Mouse (Mus musculus): ENCODE results near the gene Zfp950. TPM values are rescaled to one million over a fixed set of nuclear protein-coding genes. Genes with fewer than 3 reads are reported as not detected.

Zfp950 gene
- polyA plus RNA-seq, 1 experiment from 2014 or later = 43.5 TPM

DNA sequence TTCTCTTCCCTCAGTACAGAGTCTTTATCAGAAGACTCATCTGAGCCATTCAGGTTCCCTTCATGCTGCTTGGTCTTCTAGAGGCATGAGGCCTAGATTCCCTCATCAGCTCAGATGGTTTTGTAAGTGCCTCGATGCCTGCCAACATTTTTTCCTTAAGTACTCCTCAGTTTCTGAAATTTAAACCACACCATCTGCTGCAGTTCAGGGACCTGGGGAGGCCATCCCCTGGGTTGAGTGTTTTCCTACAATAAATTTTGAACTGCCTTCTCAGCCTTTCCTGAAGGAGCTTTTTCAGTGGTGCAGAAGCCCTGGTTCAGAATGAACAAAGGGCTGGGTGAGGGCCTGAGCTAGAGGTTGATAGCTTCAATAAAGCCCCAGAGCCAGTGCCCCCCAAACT lies 91.2 kb downstream of the Zfp950 start:
- H3K27ac ChIP-seq (ENCODE audit: low read depth) = no peak overlapping the region
- no peak overlapping the region for H3K4me3 ChIP-seq (ENCODE audit: low read depth, low read length)
- H3K36me3 ChIP-seq (ENCODE audit: control insufficient read depth, insufficient read depth, low read length) = no peaks in the 10 kb centered on the region
- no peak overlapping the region for H3K4me2 ChIP-seq (ENCODE audit: low read length)
- 0 out of 2 replicates have a peak, but pooled peaks cover 4% of the 10 kb centered on the region for H3K4me1 ChIP-seq (replicated peaks; ENCODE audit: control insufficient read depth, insufficient read depth, low read length)
- ATAC-seq (replicated peaks; ENCODE audit: low FRiP score, low TSS enrichment, low read depth) = no peak
- DNase-seq (ENCODE audit: low spot score) = no peak
- 68% methylated on average over 1 of the region's 1 CpGs for WGBS
- H3K27me3 ChIP-seq (replicated peaks; ENCODE audit: control insufficient read depth, insufficient read depth, low read length) = no peaks in the 10 kb centered on the region
- H3K9ac ChIP-seq (ENCODE audit: low read length) = no peak overlapping the region
- H3K9me3 ChIP-seq (ENCODE audit: control insufficient read depth, low read length) = no peaks in the 10 kb centered on the region

DNA sequence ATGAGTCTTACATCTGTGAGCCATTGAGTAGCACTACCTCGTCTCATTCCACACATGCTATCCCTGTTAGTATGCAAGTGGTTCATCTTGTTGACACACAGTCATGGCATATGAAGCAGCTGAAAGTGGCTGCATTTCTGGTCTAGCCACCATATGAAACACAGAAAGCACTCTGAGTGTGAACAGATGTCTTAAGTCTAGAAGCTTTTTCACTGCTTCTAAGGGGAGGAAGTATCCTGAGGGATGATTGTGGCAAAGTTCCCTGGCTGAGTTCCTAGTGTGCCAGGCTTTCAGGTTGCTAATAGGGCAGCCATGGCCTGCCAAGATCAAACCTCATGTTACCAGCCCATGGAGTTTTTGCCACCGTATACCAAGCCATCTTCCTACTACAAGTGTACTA lies 92.0 kb downstream of the Zfp950 start:
- DNase-seq (ENCODE audit: low spot score) = no peak

DNA sequence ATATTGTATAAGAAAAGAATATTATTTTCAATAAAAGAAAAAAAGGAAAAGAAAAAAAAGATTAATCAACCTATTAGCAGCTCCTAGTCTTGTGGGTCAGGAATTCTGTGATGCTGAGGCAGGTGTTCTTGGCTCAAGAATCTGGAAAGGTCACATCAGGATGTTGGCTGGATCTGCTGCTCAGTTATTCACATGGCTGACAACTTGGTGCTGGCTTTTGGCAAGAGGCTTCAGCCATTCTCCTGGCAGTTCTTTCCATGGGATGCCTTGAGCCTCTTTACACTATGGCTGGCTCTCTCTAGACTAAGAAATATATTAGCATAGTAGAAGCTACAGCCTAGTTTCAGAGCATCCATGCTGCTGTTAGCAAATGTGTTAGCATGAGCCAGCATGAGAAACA lies 101.5 kb downstream of the Zfp950 start:
- DNase-seq (ENCODE audit: low spot score) = no peak
- Histone ChIP-seq H3K36me3 (ENCODE audit: control insufficient read depth, insufficient read depth, low read length) (no peaks in the 10 kb centered on the region), H3K9me3 (ENCODE audit: control insufficient read depth, low read length) (no peaks in the 10 kb centered on the region), H3K4me3 (ENCODE audit: low read depth, low read length) (no peak overlapping the region), H3K27me3 (replicated peaks; ENCODE audit: control insufficient read depth, insufficient read depth, low read length) (no peaks in the 10 kb centered on the region), H3K4me1 (replicated peaks; ENCODE audit: control insufficient read depth, insufficient read depth, low read length) (no peaks in the 10 kb centered on the region), H3K9ac (ENCODE audit: low read length) (no peak overlapping the region), H3K27ac (ENCODE audit: low read depth) (no peak overlapping the region), H3K4me2 (ENCODE audit: low read length) (no peak overlapping the region)
- no peak for ATAC-seq (replicated peaks; ENCODE audit: low FRiP score, low TSS enrichment, low read depth)

More for the DNA sequence above, 92.0 kb downstream of the Zfp950 start:
- no peak overlapping the region for H3K4me2 ChIP-seq (ENCODE audit: low read length)
- H3K9me3 ChIP-seq (ENCODE audit: control insufficient read depth, low read length) = no peaks in the 10 kb centered on the region
- 0 out of 2 replicates have a peak, but pooled peaks cover 4% of the 10 kb centered on the region for H3K4me1 ChIP-seq (replicated peaks; ENCODE audit: control insufficient read depth, insufficient read depth, low read length)
- no peak overlapping the region for H3K27ac ChIP-seq (ENCODE audit: low read depth)
- no peak for ATAC-seq (replicated peaks; ENCODE audit: low FRiP score, low TSS enrichment, low read depth)
- no peaks in the 10 kb centered on the region for H3K27me3 ChIP-seq (replicated peaks; ENCODE audit: control insufficient read depth, insufficient read depth, low read length)
- H3K36me3 ChIP-seq (ENCODE audit: control insufficient read depth, insufficient read depth, low read length) = no peaks in the 10 kb centered on the region
- H3K4me3 ChIP-seq (ENCODE audit: low read depth, low read length) = no peak overlapping the region
- 78% methylated on average over 2 of the region's 2 CpGs for WGBS
- H3K9ac ChIP-seq (ENCODE audit: low read length) = no peak overlapping the region

DNA sequence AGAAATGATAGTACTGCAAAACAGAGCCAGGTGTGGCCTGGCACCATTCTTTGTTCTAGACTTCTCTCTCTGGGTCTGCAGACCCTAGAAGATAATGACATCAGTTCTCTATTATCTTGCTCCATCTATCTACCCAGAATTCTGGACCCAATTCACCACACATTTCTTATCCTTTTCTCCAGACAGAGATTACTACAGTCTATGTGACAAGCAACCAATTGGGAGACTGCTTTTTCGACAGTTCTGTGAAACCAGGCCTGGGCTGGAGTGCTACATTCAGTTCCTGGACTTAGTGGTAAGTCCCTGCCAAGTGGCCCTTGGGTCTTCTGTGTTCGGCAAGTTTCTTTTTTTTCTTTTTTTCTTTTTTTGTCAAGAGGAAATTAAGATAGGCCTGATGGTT lies 109.1 kb downstream of the Zfp950 start:
- Histone ChIP-seq H3K27ac (ENCODE audit: low read depth) (no peak overlapping the region), H3K9me3 (ENCODE audit: control insufficient read depth, low read length) (no peaks in the 10 kb centered on the region), H3K4me3 (ENCODE audit: low read depth, low read length) (no peak overlapping the region), H3K27me3 (replicated peaks; ENCODE audit: control insufficient read depth, insufficient read depth, low read length) (no peaks in the 10 kb centered on the region), H3K4me2 (ENCODE audit: low read length) (no peak overlapping the region), H3K4me1 (replicated peaks; ENCODE audit: control insufficient read depth, insufficient read depth, low read length) (no peaks in the 10 kb centered on the region), H3K36me3 (ENCODE audit: control insufficient read depth, insufficient read depth, low read length) (no peaks in the 10 kb centered on the region), H3K9ac (ENCODE audit: low read length) (no peak overlapping the region)
- no peak for ATAC-seq (replicated peaks; ENCODE audit: low FRiP score, low TSS enrichment, low read depth)
- DNase-seq (ENCODE audit: low spot score) = no peak
- 81% methylated on average over 2 of the region's 2 CpGs for WGBS

DNA sequence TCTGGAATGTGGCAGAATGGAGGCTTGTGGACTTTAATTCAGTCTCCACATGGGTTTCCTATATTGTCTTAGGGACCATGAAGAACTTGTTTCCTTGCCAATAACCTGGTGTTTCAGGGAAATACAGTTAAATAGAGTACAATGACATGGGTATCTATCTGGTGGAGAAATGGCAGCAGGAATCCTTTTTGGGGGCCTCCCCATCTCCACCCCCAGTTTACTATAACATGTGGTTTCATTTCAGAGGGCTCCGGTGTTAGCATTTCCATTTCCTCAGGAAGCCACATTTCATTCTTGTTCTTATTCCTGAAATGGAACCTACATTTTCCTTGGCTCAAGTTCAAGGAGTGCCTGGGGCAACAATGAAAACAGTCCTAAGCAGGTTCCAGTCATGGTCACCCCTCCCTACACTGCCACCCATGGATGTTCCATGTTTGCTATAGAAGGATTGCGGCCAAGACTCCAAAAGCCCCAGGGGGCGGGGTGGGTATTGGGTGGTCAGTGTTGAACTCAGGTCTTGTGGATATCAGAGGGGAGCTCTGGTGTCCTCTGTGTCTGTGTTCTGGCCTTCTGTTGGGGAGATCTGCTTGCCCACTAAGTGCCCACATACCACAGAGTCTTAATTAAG lies 118.6 kb downstream of the Zfp950 start:
- no peaks in the 10 kb centered on the region for H3K36me3 ChIP-seq (ENCODE audit: control insufficient read depth, insufficient read depth, low read length)
- no peaks in the 10 kb centered on the region for H3K9me3 ChIP-seq (ENCODE audit: control insufficient read depth, low read length)
- H3K27ac ChIP-seq (ENCODE audit: low read depth) = no peak overlapping the region
- 0 out of 2 replicates have a peak, but pooled peaks cover 7% of the 10 kb centered on the region for H3K4me1 ChIP-seq (replicated peaks; ENCODE audit: control insufficient read depth, insufficient read depth, low read length)
- WGBS = 79% methylated on average over 3 of the region's 3 CpGs
- H3K27me3 ChIP-seq (replicated peaks; ENCODE audit: control insufficient read depth, insufficient read depth, low read length) = no peaks in the 10 kb centered on the region
- ATAC-seq (replicated peaks; ENCODE audit: low FRiP score, low TSS enrichment, low read depth) (no peak), DNase-seq (ENCODE audit: low spot score) (no peak)
- H3K4me2 ChIP-seq (ENCODE audit: low read length) = no peak overlapping the region
- no peak overlapping the region for H3K9ac ChIP-seq (ENCODE audit: low read length)
- no peak overlapping the region for H3K4me3 ChIP-seq (ENCODE audit: low read depth, low read length)

DNA sequence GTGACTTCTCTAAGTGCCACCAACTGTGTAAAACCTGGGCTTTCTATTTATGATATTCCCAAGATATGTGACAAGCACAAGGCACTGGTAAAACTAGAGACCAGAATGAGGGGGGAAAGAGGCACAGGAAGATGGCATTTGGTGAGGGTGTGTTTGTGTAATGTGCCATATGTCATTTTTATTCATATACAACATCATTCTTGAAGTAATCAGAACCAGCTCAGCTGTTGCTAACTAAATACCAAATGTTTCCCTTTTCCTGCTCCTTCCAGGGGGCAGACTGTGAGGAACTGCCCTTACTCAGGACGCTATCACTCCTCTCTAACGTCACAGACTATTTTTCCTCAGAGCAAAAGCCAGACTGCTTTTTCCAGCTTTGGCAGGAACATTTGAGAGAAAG lies 119.1 kb downstream of the Zfp950 start:
- Histone ChIP-seq H3K27ac (ENCODE audit: low read depth) (no peak overlapping the region), H3K4me3 (ENCODE audit: low read depth, low read length) (no peak overlapping the region), H3K9me3 (ENCODE audit: control insufficient read depth, low read length) (no peaks in the 10 kb centered on the region), H3K9ac (ENCODE audit: low read length) (no peak overlapping the region), H3K36me3 (ENCODE audit: control insufficient read depth, insufficient read depth, low read length) (no peaks in the 10 kb centered on the region), H3K4me2 (ENCODE audit: low read length) (no peak overlapping the region), H3K27me3 (replicated peaks; ENCODE audit: control insufficient read depth, insufficient read depth, low read length) (no peaks in the 10 kb centered on the region), H3K4me1 (replicated peaks; ENCODE audit: control insufficient read depth, insufficient read depth, low read length) (0 out of 2 replicates have a peak, but pooled peaks cover 7% of the 10 kb centered on the region)
- DNase-seq (ENCODE audit: low spot score) (no peak), ATAC-seq (replicated peaks; ENCODE audit: low FRiP score, low TSS enrichment, low read depth) (no peak)
- 46% methylated on average over 2 of the region's 2 CpGs for WGBS

DNA sequence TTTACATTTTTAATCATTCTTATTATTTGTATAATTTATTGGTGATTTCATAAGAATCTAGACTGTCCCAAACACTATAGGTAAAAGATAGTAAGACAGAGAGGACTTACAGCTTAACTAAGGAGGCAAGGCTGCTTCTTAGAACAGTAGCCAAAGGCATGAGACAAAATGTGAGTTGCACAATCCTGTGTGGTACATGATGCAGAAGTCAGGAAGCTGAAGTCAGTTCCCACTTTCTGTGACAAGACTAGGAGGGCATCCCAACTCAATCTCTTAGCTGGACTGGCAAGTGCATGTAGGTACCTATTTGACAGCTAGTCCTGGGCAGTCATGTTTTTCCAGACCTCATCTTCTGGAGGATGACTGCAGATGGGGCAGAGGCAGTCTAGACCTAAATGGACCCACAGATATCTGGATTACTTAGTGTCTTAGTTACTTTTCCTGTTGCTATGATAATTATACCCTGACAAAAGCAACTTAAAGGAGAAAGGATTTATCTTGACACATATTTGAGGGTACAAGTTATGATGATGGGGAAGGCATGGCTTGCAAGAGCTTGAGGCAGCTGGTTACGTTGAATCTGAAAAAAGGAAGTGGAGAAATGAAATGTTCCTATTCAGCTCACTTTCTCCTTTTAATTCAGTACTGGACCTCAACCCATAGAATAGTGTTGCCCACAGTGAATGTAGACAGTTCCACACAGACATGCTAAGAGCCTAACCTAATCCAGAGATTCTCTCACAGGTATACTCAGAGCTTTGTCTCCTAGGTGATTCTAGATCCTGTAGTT lies 123.0 kb downstream of the Zfp950 start:
- DNase-seq (ENCODE audit: low spot score) = no peak
- no peaks in the 10 kb centered on the region for H3K9me3 ChIP-seq (ENCODE audit: control insufficient read depth, low read length)
- H3K27me3 ChIP-seq (replicated peaks; ENCODE audit: control insufficient read depth, insufficient read depth, low read length) = no peaks in the 10 kb centered on the region
- H3K4me3 ChIP-seq (ENCODE audit: low read depth, low read length) = no peak overlapping the region
- no peaks in the 10 kb centered on the region for H3K36me3 ChIP-seq (ENCODE audit: control insufficient read depth, insufficient read depth, low read length)
- no peak overlapping the region for H3K4me2 ChIP-seq (ENCODE audit: low read length)
- H3K4me1 ChIP-seq (replicated peaks; ENCODE audit: control insufficient read depth, insufficient read depth, low read length) = 0 out of 2 replicates have a peak, but pooled peaks cover 7% of the 10 kb centered on the region
- H3K27ac ChIP-seq (ENCODE audit: low read depth) = no peak overlapping the region
- ATAC-seq (replicated peaks; ENCODE audit: low FRiP score, low TSS enrichment, low read depth) = no peak
- 96% methylated on average over 1 of the region's 1 CpGs for WGBS
- no peak overlapping the region for H3K9ac ChIP-seq (ENCODE audit: low read length)

DNA sequence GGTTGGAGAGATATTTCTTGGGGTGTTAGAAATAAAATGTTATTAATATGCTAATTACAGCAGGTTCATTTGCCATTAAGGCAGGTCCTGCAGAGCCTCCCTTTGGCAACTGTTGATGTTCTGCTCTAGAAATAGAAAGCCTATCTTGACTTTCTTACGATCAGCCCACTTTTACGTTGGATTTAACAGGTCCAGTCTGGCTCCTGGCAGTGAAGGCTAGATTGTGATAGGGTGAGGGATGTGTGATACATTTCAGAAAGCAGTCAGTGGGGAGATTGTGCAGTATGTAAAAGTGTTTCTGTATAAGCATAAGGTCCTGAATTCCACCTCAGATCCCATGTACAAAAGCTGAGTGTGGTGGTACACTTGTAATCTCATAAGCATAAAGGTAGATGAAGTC lies 131.4 kb downstream of the Zfp950 start:
- no peak for DNase-seq (ENCODE audit: low spot score)
- Histone ChIP-seq H3K4me1 (replicated peaks; ENCODE audit: control insufficient read depth, insufficient read depth, low read length) (no peaks in the 10 kb centered on the region), H3K9ac (ENCODE audit: low read length) (no peak overlapping the region), H3K27me3 (replicated peaks; ENCODE audit: control insufficient read depth, insufficient read depth, low read length) (no peaks in the 10 kb centered on the region), H3K27ac (ENCODE audit: low read depth) (no peak overlapping the region), H3K9me3 (ENCODE audit: control insufficient read depth, low read length) (no peaks in the 10 kb centered on the region), H3K4me2 (ENCODE audit: low read length) (no peak overlapping the region), H3K36me3 (ENCODE audit: control insufficient read depth, insufficient read depth, low read length) (no peaks in the 10 kb centered on the region), H3K4me3 (ENCODE audit: low read depth, low read length) (no peak overlapping the region)
- ATAC-seq (replicated peaks; ENCODE audit: low FRiP score, low TSS enrichment, low read depth) = no peak
- WGBS = 87% methylated on average over 2 of the region's 2 CpGs
